Mouse (Mus musculus) stomach, postnatal 0 days (tissue): ENCODE results near the gene Pdzrn4.

ENCODE experiments used
- CTCF ChIP-seq: IDR thresholded peaks from 2 replicates; pipeline ENCODE4 v1.5.1; 2016; ENCODE audit warnings: antibody characterized with exemption, low read depth, mild to moderate bottlenecking, moderate library complexity
- EP300 ChIP-seq: optimal IDR thresholded peaks from 2 replicates; pipeline ENCODE3; 2016; ENCODE audit warnings: antibody characterized with exemption

DNA sequence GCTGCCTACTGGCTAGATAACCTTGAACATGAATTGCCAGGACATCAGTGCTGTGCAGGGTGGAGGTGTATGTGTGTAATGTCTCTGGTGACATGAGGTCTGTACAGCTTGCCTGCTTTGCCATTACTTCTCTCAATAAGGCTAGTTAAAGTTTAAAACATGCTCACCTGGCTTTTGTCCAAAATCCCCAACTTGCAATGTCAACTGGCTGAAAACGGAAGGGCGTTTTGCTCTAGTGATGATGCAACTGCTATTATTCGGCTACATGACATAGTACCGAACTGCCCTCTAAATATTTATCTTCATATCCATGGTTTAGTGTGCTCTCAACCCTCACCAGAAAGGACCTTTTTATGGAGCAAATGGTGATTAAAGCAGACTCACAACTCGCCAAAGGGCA is 161.9 kb downstream of the Pdzrn4 start:
- TF ChIP-seq CTCF (no peak), EP300 (no peak)
